In genomic region chr9:119561746-119562145, GRCm38 (mm10) we compare ENCODE assay signal across 11 mouse cellular contexts. TPM values are rescaled to one million over a fixed set of nuclear protein-coding genes. Genes with fewer than 3 reads are reported as not detected.
DNase-seq lines count a peak whose midpoint lies in the region; TF ChIP-seq lines count a peak whose summit lies in the region.
"Had no signal": no experiment of that assay in that cellular context is flagged by ENCODE, and none has a peak within 500 bp of the region (broad histone marks: within the 10 kb centered on the region; RNA-seq: fewer than 3 reads in every experiment).

No protein-coding gene starts in this region.

- no peaks in the 10 kb centered on the region for H3K4me1 ChIP-seq in lung, adult 2 months (ENCODE audit: control insufficient read depth, insufficient read depth, low read length)
- H3K4me1 ChIP-seq: megakaryocyte, embryonic 14.5 days had no signal

- H3K4me3 ChIP-seq in gastrocnemius, adult 2 months, result no peak overlapping the region
- no peak overlapping the region for H3K4me3 ChIP-seq in lung, adult 2 months (replicated peaks; ENCODE audit: extremely low read depth, low read depth, low read length)
- H3K4me3 ChIP-seq: left cerebral cortex, adult 2 months; megakaryocyte, embryonic 14.5 days had no signal

- intact Hi-C loops in gastrocnemius, adult 2 months (cut with DNase I), result loop anchor here (5.0 kb wide), 1 partner anchor 84 kb away; no protein-coding TSS in a partner anchor

- peak; percentile 58 for DNase-seq in gastrocnemius, adult 2 months
- DNase-seq in gastrocnemius, postnatal 4 days (ENCODE audit: low spot score in 2 of 2), result no peak
- peak; percentile 18 to 34 for DNase-seq in lung, adult 18-20 months
- no peak for DNase-seq in lung, adult 2 months
- peak; percentile 10 for DNase-seq in MN1 (ENCODE audit: low spot score)
- DNase-seq in gastrocnemius, postnatal 25 days, result peak; percentile 35
- DNase-seq in thymus, postnatal 25 days, result no peak
- DNase-seq: right cerebral cortex, adult 18-20 months had no signal

- WGBS in lung, adult 2 months, result 70% methylated on average over 8 of the region's 8 CpGs

- H3K27ac ChIP-seq in gastrocnemius, adult 2 months, result no peak overlapping the region
- H3K27ac ChIP-seq: left cerebral cortex, adult 2 months had no signal

- TF ChIP-seq CTCF in gastrocnemius, adult 2 months (IDR thresholded peaks at IDR 0.05), result no peak
- TF ChIP-seq CTCF in lung, adult 2 months (IDR thresholded peaks at IDR 0.05; ENCODE audit: insufficient read depth, low read length), result no peak

- no peak for TF ChIP-seq POLR2A in lung, adult 2 months (IDR thresholded peaks at IDR 0.05; ENCODE audit: borderline replicate concordance, extremely low read depth, low read depth, low read length)

RNA-seq across cellular contexts. Expression of gene Scn5a, which starts 17.1 kb away (rescaled TPM):
- under 1 TPM; 0.05 to 0.36 TPM for total RNA-seq in gastrocnemius, adult 2 months (2021)
- 1 to 10 TPM; 3.9 to 5.2 TPM for total RNA-seq in gastrocnemius, postnatal 4 days (2021)
- polyA plus RNA-seq in lung, adult 2 months (2012; rRNA removed), result 6.8 and 9.8 TPM in 2 replicates
- total RNA-seq in gastrocnemius, postnatal 25 days (2021), result under 1 TPM; 0.10 to 0.24 TPM
- polyA plus RNA-seq: G1E had no signal

Comparison
In these comparisons a context has a peak if more than half of its experiments do, and no peak if none do; other contexts are left out.
1. DNase-seq: peak in gastrocnemius, adult 2 months (single experiment), lung, adult 18-20 months (2 of 2), MN1 (single experiment) and gastrocnemius, postnatal 25 days (single experiment); none in gastrocnemius, postnatal 4 days (0 of 2), lung, adult 2 months (single experiment) and thymus, postnatal 25 days (single experiment).